Mouse (Mus musculus) liver, embryonic 12.5 days (tissue): ENCODE results near the gene Hectd2. TPM values are rescaled to one million over a fixed set of nuclear protein-coding genes. Genes with fewer than 3 reads are reported as not detected.

Experiments
- ATAC-seq: fragments of 200-750 bp; cut with Nextera tagmentation; 2 replicates; pipeline ENCODE4 v1.8.0; 2017; ENCODE audit warnings: moderate number of reproducible peaks, mild to moderate bottlenecking, moderate library complexity
- H3K27ac ChIP-seq: fragments of 300-500 bp; sonication (generic); 2 replicates; pipeline ENCODE4 v1.5.1; 2016; ENCODE audit warnings: mild to moderate bottlenecking
- H3K27me3 ChIP-seq: fragments of 300-500 bp; sonication (generic); replicated peaks from 2 replicates; pipeline ENCODE4 v1.6.1; 2016; ENCODE audit warnings: mild to moderate bottlenecking, moderate library complexity
- H3K36me3 ChIP-seq: fragments of 300-500 bp; sonication (generic); 2 replicates; pipeline ENCODE4 v1.6.1; 2016; ENCODE audit warnings: mild to moderate bottlenecking, moderate library complexity
- H3K4me1 ChIP-seq: fragments of 300-500 bp; sonication (generic); 2 replicates; pipeline ENCODE4 v1.6.1; 2016
- H3K4me2 ChIP-seq: fragments of 300-500 bp; sonication (generic); 2 replicates; pipeline ENCODE4 v1.6.1; 2016; ENCODE audit warnings: mild to moderate bottlenecking, moderate library complexity
- H3K4me3 ChIP-seq: fragments of 300-500 bp; sonication (generic); 2 replicates; pipeline ENCODE4 v1.5.1; 2016; ENCODE audit warnings: mild to moderate bottlenecking, moderate library complexity
- H3K9ac ChIP-seq: fragments of 300-500 bp; sonication (generic); 2 replicates; pipeline ENCODE4 v1.6.1; 2016; ENCODE audit warnings: mild to moderate bottlenecking, moderate library complexity
- H3K9me3 ChIP-seq: fragments of 300-500 bp; sonication (generic); replicated peaks from 2 replicates; pipeline ENCODE4 v1.6.1; 2016; ENCODE audit warnings: mild to moderate bottlenecking, moderate library complexity
- WGBS: fragments of 180-500 bp; shearing (Covaris S2); methylation state at CpG from one replicate; pipeline ENCODE4 v1.1.7; 2016; ENCODE audit not compliant: insufficient replicate concordance; 5-methylcytosine and 5-hydroxymethylcytosine counted together
- polyA plus RNA-seq: library from polyadenylated mRNA; unstranded; fragments of >200 nt; fragmentation: Nextera tagmentation; extraction: Ambion mirVana; gene quantifications from 2 replicates; pipeline ENCODE4 v1.2.1, GENCODE M21; 2016

The Hectd2 gene
- polyA plus RNA-seq = 0.82 and 0.96 TPM in 2 replicates

DNA sequence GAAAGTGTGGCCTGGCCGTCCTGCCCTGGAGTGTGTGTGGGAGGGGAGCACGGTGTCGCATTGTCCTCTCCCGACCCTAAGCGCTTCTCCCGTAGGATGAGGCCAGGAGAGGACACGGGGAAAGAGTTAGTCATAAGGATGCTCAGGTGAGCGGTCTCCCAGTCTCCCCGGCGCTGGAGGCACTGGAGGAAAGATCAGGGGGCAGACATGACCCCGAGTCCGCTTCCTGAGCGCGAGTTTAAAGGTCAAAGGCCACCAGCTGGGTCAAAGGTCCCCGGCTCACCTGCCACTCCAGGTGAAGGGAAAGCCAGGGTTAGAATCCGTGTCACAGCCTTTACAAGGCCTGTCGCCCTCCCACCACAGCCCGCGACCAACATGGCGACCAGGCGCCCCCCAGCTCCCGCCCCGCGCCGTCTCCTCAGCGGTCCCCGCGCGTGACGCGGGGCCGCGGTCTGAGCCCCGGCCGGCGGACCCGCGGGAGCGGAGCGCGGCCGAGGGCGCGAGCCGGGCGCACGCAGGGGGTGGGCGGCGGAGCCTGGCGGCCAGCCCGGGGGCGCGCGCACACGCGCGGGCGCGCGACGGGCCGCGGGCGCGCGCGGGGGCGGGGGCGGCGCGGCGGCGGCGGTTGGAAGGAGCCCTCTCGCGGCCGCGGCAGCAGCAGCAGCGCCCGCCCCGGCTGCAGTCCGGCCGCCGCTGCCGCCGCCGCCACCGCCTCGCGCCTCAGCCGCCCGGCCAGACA, at the start of gene Hectd2:
Hectd2 (plus strand) TSS at position 594 of the 739 bp plus-strand sequence.
- Histone ChIP-seq H3K9ac (peak within 1 kb of the TSS; percentile 78), H3K27me3 (peaks cover 43% of the 10 kb centered on the region), H3K9me3 (no peaks in the 10 kb centered on the region), H3K4me2 (peak within 1 kb of the TSS; percentile 99), H3K4me1 (peaks cover 14% of the 10 kb centered on the region; the same call in 1 of the 2 replicates), H3K4me3 (peak within 1 kb of the TSS; percentile 81), H3K27ac (peak within 1 kb of the TSS; percentile 51; the same call in 1 of the 2 replicates), H3K36me3 (no peaks in the 10 kb centered on the region)
- 2% methylated on average over 86 of the region's 92 CpGs for WGBS
- peak; percentile 70 for ATAC-seq

DNA sequence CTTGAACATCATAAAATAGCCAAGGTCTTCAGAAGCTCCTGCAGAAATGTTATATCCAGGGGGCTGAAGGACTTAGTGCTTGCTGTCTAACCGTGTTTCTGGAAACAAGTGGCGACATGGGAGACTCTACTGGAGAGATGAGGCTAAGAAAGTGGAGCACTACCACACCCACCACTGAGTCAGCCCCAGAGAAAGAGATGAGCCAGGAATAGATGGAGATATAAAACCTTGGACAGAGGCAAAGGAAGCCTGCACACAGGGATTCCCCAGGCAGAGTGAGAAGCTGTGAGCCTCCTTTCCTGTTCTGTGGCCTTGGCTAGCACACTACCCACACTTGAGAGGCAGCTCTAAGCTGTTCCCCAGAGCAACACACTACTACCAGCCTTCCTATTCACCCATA, 49.7 kb upstream of the Hectd2 start:
- no peak overlapping the region for H3K9ac ChIP-seq
- WGBS = 71% methylated on average over 2 of the region's 2 CpGs
- no peaks in the 10 kb centered on the region for H3K27me3 ChIP-seq

DNA sequence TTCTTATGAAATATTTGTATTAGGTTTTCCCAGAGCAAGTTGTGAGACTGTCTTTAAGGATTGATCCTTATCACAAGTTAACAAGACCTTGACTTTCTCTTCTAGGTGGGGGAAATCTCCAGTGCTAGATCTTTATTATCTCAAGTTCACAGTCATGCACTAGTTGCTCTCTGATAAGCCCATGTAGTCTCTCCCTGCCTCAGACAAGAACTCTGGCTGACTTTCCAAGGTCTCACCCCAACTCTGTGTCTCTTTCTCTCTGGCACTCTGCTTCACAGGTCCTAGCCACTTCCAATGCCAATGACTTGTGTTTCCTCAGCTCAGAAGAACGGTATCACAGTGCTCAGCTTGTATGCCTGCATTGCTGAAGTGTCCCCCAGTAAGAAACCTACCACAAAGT, 43.1 kb upstream of the Hectd2 start:
- peaks cover 31% of the 10 kb centered on the region for H3K4me1 ChIP-seq
- WGBS = 63% methylated on average over 1 of the region's 1 CpGs
- H3K4me2 ChIP-seq = peak overlapping the region; percentile 28; the same call in 1 of the 2 replicates
- H3K9me3 ChIP-seq = no peaks in the 10 kb centered on the region
- H3K9ac ChIP-seq = no peak overlapping the region
- no peaks in the 10 kb centered on the region for H3K36me3 ChIP-seq
- no peak overlapping the region for H3K4me3 ChIP-seq
- ATAC-seq = peak; percentile 74
- H3K27ac ChIP-seq = 0 out of 2 replicates have a peak overlapping the region, but pooled peaks have one; percentile 18
- H3K27me3 ChIP-seq = no peaks in the 10 kb centered on the region

More for the DNA sequence above, 49.7 kb upstream of the Hectd2 start:
- no peak overlapping the region for H3K4me2 ChIP-seq
- H3K4me3 ChIP-seq = no peak overlapping the region
- ATAC-seq = no peak
- H3K4me1 ChIP-seq = no peaks in the 10 kb centered on the region
- no peak overlapping the region for H3K27ac ChIP-seq
- no peaks in the 10 kb centered on the region for H3K36me3 ChIP-seq
- H3K9me3 ChIP-seq = no peaks in the 10 kb centered on the region

DNA sequence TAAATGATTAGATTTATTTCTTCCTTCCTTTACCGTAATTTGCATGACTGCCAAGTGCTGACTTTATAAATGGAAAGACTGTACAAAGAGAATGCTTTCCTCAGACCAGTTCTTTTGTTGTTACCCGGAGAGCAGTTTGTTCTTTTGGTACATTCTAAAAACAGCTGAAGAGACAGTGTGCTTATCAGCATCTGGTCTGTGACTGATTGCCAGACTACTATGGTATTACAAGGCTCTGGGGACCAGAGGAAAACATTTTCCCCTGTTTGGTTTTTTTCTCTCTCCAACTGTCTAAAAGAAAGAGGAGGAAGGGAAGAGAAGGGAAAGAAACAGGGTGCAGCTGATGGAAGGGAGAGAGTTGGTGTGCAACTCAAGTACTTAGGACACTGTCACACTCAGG, 36.0 kb upstream of the Hectd2 start:
- Histone ChIP-seq H3K9ac (no peak overlapping the region), H3K4me1 (peaks cover 32% of the 10 kb centered on the region), H3K4me2 (no peak overlapping the region), H3K36me3 (no peaks in the 10 kb centered on the region), H3K9me3 (no peaks in the 10 kb centered on the region), H3K4me3 (no peak overlapping the region), H3K27me3 (0 out of 2 replicates have a peak, but pooled peaks cover 5% of the 10 kb centered on the region), H3K27ac (no peak overlapping the region)
- WGBS = 35% methylated on average over 2 of the region's 2 CpGs
- no peak for ATAC-seq

- no peak overlapping the region for H3K27ac ChIP-seq
- WGBS = 60% methylated on average over 2 of the region's 2 CpGs
- H3K4me3 ChIP-seq = no peak overlapping the region
- H3K9me3 ChIP-seq = no peaks in the 10 kb centered on the region
- H3K4me2 ChIP-seq = no peak overlapping the region
- no peak for ATAC-seq
- H3K27me3 ChIP-seq = 0 out of 2 replicates have a peak, but pooled peaks cover 5% of the 10 kb centered on the region
- H3K4me1 ChIP-seq = peaks cover 12% of the 10 kb centered on the region; the same call in 1 of the 2 replicates
- H3K9ac ChIP-seq = no peak overlapping the region
- H3K36me3 ChIP-seq = no peaks in the 10 kb centered on the region
These were observed 32.9 kb upstream of the Hectd2 start for GRCm38 (mm10) chr19:36521568-36521967.

DNA sequence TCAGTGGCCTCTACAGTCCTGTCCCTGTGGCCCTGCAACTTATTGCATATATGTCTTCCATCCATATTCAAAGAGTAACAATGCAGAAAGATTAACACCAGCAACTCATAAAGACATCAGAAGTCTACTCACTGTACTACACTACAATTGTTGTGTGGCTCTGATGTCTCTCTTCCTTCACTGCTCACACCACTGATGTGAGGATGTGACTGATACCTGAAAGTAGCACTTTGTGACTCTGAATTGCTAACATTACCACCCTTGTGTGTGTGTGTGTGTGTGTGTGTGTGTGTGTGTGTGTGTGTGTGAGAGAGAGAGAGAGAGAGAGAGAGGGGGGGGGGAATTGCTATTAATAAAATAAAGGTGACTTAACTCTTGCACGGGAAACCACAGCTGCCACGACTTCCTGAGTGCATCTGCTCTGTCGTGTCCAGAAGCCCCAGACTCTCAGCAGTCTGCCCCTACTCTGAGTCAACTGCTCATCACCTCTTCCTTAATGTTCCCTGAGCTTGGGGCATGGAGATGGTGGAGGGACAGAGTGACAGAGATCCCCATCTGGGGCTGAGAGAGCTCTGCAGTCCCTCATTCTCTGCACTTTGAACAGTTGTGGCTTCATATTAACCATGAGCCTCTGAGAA, 31.8 kb upstream of the Hectd2 start:
- H3K9me3 ChIP-seq = no peaks in the 10 kb centered on the region
- H3K4me1 ChIP-seq = peaks cover 11% of the 10 kb centered on the region; the same call in 1 of the 2 replicates
- H3K27me3 ChIP-seq = 0 out of 2 replicates have a peak, but pooled peaks cover 5% of the 10 kb centered on the region
- no peak overlapping the region for H3K4me2 ChIP-seq
- no peak for ATAC-seq
- H3K36me3 ChIP-seq = no peaks in the 10 kb centered on the region
- WGBS = 23% methylated on average over 3 of the region's 3 CpGs
- H3K27ac ChIP-seq = no peak overlapping the region
- H3K4me3 ChIP-seq = no peak overlapping the region
- no peak overlapping the region for H3K9ac ChIP-seq

DNA sequence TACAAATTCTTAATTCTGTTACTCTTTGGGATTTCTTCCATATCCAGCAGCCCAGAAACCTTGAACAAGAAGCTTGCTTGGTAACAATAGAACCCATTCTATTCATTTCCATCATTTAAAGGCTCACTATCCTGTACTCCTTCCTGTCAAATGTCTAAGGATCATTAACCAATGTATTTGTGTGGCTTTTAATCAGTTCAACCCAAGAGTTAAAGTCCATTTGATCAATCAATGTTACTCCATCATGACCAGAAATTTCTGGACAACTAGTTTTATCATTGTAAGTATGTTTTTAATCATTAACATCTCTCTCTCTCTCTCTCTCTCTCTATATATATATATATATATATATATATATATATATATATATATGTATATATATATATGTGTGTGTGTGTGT, 29.4 kb upstream of the Hectd2 start:
- H3K4me3 ChIP-seq = no peak overlapping the region
- 0 out of 2 replicates have a peak, but pooled peaks cover 5% of the 10 kb centered on the region for H3K27me3 ChIP-seq
- no peaks in the 10 kb centered on the region for H3K36me3 ChIP-seq
- H3K4me2 ChIP-seq = no peak overlapping the region
- H3K9ac ChIP-seq = no peak overlapping the region
- H3K4me1 ChIP-seq = no peaks in the 10 kb centered on the region
- no peak overlapping the region for H3K27ac ChIP-seq
- no peaks in the 10 kb centered on the region for H3K9me3 ChIP-seq
- no peak for ATAC-seq

DNA sequence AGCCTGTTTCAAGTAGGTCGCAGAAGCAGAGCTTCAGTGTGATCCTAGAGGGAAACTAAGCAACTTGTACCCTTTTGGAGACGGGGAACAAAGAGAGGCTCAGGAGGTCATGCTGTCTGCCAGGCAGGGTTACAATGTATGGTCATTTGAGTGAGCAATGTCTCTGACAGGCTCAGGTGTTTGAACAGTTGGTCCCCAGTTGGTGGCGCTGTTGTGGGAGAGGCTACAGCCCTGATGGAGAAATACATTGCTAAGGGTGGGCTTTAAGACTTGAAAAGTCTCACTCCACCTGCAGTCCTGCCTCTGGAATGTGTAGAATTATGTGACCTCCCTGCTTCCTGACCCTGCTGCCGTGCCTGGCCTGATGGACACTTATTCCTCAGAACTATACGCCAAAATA, 21.4 kb upstream of the Hectd2 start:
- no peak for ATAC-seq
- Histone ChIP-seq H3K27ac (no peak overlapping the region), H3K4me3 (no peak overlapping the region), H3K36me3 (no peaks in the 10 kb centered on the region), H3K27me3 (peaks cover 12% of the 10 kb centered on the region; the same call in 1 of the 2 replicates), H3K4me2 (no peak overlapping the region), H3K9me3 (no peaks in the 10 kb centered on the region), H3K9ac (no peak overlapping the region), H3K4me1 (peaks cover 21% of the 10 kb centered on the region)
- WGBS = 43% methylated on average over 5 of the region's 5 CpGs

GRCm38 (mm10) chr19:36534011-36534765, 20.3 kb upstream of the Hectd2 start:
- no peak for ATAC-seq
- Histone ChIP-seq H3K27ac (no peak overlapping the region), H3K9me3 (no peaks in the 10 kb centered on the region), H3K4me1 (peaks cover 21% of the 10 kb centered on the region), H3K9ac (no peak overlapping the region), H3K4me3 (no peak overlapping the region), H3K27me3 (peaks cover 12% of the 10 kb centered on the region; the same call in 1 of the 2 replicates), H3K4me2 (peak overlapping the region; percentile 44), H3K36me3 (no peaks in the 10 kb centered on the region)
- 16% methylated on average over 17 of the region's 17 CpGs for WGBS

DNA sequence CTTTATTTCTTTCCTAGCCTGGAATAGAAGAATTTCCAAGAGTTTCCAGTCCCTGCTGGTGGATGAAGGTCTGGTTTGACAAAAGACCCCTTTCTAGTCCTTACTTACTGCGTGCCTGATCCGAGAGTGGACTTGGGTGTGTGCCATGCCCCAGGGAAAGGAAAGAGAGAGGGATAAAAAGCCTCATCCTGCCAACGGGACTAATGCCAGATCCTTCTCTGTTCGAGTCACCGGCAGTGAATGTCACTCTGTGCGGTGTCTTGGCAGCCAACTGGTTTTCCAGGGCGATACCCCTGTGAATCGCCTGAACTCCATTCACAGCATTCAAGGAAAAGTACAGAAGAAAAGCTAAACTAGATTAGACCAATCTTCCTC, 19.7 kb upstream of the Hectd2 start:
- H3K4me2 ChIP-seq = peak overlapping the region; percentile 44
- WGBS = 47% methylated on average over 8 of the region's 8 CpGs
- ATAC-seq = no peak

DNA sequence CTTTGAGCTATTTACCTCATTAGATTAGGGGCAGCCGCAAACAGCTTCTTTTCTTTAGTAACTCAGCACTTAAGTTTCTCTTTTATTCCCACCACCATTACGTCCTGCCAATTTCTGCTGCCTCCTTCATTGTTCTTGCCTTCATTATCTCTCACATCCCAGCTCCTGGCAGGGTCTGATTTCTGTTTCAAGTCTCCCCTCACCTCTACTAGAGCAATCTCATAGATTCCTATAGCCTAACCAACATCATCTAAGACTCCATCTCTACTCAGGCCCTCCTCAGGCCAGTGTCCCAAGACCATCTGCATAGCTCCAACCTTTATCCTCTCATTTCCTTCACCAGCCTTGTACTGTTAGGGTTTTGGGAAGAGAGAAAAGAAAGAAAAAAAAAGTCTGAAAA, 19.3 kb upstream of the Hectd2 start:
- no peak for ATAC-seq
- Histone ChIP-seq H3K9me3 (no peaks in the 10 kb centered on the region), H3K27ac (no peak overlapping the region), H3K9ac (no peak overlapping the region), H3K27me3 (peaks cover 12% of the 10 kb centered on the region; the same call in 1 of the 2 replicates), H3K4me2 (no peak overlapping the region), H3K36me3 (no peaks in the 10 kb centered on the region), H3K4me3 (no peak overlapping the region), H3K4me1 (peaks cover 21% of the 10 kb centered on the region)
- WGBS = 64% methylated on average over 2 of the region's 2 CpGs

More for the DNA sequence above, 19.7 kb upstream of the Hectd2 start:
- H3K9me3 ChIP-seq = no peaks in the 10 kb centered on the region
- no peaks in the 10 kb centered on the region for H3K36me3 ChIP-seq
- peaks cover 21% of the 10 kb centered on the region for H3K4me1 ChIP-seq
- no peak overlapping the region for H3K27ac ChIP-seq
- no peak overlapping the region for H3K4me3 ChIP-seq
- no peak overlapping the region for H3K9ac ChIP-seq
- H3K27me3 ChIP-seq = peaks cover 12% of the 10 kb centered on the region; the same call in 1 of the 2 replicates
